Mouse (Mus musculus): ENCODE data around the gene Slc25a4. TPM values are rescaled to one million over a fixed set of nuclear protein-coding genes. Genes with fewer than 3 reads are reported as not detected.

The Slc25a4 gene
- total and polyA plus RNA-seq, 3 experiments, result 50.4 to 177 (median 81.6) TPM

GRCm38 (mm10) chr8:46225501-46225900 lies 14.4 kb upstream of the Slc25a4 start:
- TF ChIP-seq GATA2 (IDR thresholded peaks at IDR 0.05; ENCODE audit: borderline replicate concordance, low read depth, low read length) (no peak), GATA1 (IDR thresholded peaks at IDR 0.05; ENCODE audit: borderline replicate concordance, low read length) (no peak), POLR2AphosphoS5 (IDR thresholded peaks at IDR 0.05; ENCODE audit: insufficient replicate concordance, low read depth, low read length) (no peak), TAL1 (conservative IDR thresholded peaks at IDR 0.05; ENCODE audit: low read depth, low read length) (no peak), CTCF (IDR thresholded peaks at IDR 0.05; ENCODE audit: low read depth, low read length) (no peak)
- Histone ChIP-seq H3K4me1 (ENCODE audit: insufficient read depth, low read depth, low read length) (no peaks in the 10 kb centered on the region), H3K9me3 (replicated peaks) (no peaks in the 10 kb centered on the region), H3K36me3 (replicated peaks) (no peaks in the 10 kb centered on the region), H3K27me3 (ENCODE audit: insufficient read depth, low read length) (peaks cover 7% of the 10 kb centered on the region), H3K4me3 (ENCODE audit: low read depth, low read length) (no peak overlapping the region)
- ATAC-seq (ENCODE audit: extremely low read depth, insufficient number of reproducible peaks, low FRiP score, poor library complexity, severe bottlenecking), result no peak
- no peak for DNase-seq (ENCODE audit: low spot score)

GRCm38 (mm10) chr8:46220566-46220965 lies 9.5 kb upstream of the Slc25a4 start:
- peaks cover 5% of the 10 kb centered on the region for H3K4me1 ChIP-seq (ENCODE audit: insufficient read depth, low read depth, low read length)
- ATAC-seq (ENCODE audit: extremely low read depth, insufficient number of reproducible peaks, low FRiP score, poor library complexity, severe bottlenecking) (no peak), DNase-seq (ENCODE audit: low spot score) (no peak)
- H3K36me3 ChIP-seq (replicated peaks), result no peaks in the 10 kb centered on the region
- H3K27me3 ChIP-seq (ENCODE audit: insufficient read depth, low read length), result peaks cover 27% of the 10 kb centered on the region
- no peak for TF ChIP-seq GATA2 (IDR thresholded peaks at IDR 0.05; ENCODE audit: borderline replicate concordance, low read depth, low read length)
- TF ChIP-seq GATA1 (IDR thresholded peaks at IDR 0.05; ENCODE audit: borderline replicate concordance, low read length), result no peak
- TF ChIP-seq TAL1 (conservative IDR thresholded peaks at IDR 0.05; ENCODE audit: low read depth, low read length), result no peak
- TF ChIP-seq POLR2AphosphoS5 (IDR thresholded peaks at IDR 0.05; ENCODE audit: insufficient replicate concordance, low read depth, low read length), result no peak
- TF ChIP-seq CTCF (IDR thresholded peaks at IDR 0.05; ENCODE audit: low read depth, low read length), result no peak
- no peak overlapping the region for H3K4me3 ChIP-seq (ENCODE audit: low read depth, low read length)
- H3K9me3 ChIP-seq (replicated peaks), result no peaks in the 10 kb centered on the region

GRCm38 (mm10) chr8:46216838-46217237 lies 5.8 kb upstream of the Slc25a4 start:
- H3K36me3 ChIP-seq (replicated peaks), result no peaks in the 10 kb centered on the region
- no peak for TF ChIP-seq GATA1 (IDR thresholded peaks at IDR 0.05; ENCODE audit: borderline replicate concordance, low read length)
- TF ChIP-seq TAL1 (conservative IDR thresholded peaks at IDR 0.05; ENCODE audit: low read depth, low read length), result no peak
- no peak for TF ChIP-seq GATA2 (IDR thresholded peaks at IDR 0.05; ENCODE audit: borderline replicate concordance, low read depth, low read length)
- no peak for TF ChIP-seq CTCF (IDR thresholded peaks at IDR 0.05; ENCODE audit: low read depth, low read length)
- TF ChIP-seq POLR2AphosphoS5 (IDR thresholded peaks at IDR 0.05; ENCODE audit: insufficient replicate concordance, low read depth, low read length), result no peak
- peaks cover 24% of the 10 kb centered on the region for H3K27me3 ChIP-seq (ENCODE audit: insufficient read depth, low read length)
- peaks cover 11% of the 10 kb centered on the region for H3K4me1 ChIP-seq (ENCODE audit: insufficient read depth, low read depth, low read length)
- no peaks in the 10 kb centered on the region for H3K9me3 ChIP-seq (replicated peaks)
- ATAC-seq (ENCODE audit: extremely low read depth, insufficient number of reproducible peaks, low FRiP score, poor library complexity, severe bottlenecking), result no peak
- peak overlapping the region; percentile 56; the same call in 1 of the 2 replicates for H3K4me3 ChIP-seq (ENCODE audit: low read depth, low read length)
- DNase-seq (ENCODE audit: low spot score), result peak; percentile 10

GRCm38 (mm10) chr8:46213971-46214480 lies 2.9 kb upstream of the Slc25a4 start:
- H3K4me1 ChIP-seq (ENCODE audit: insufficient read depth, low read depth, low read length), result peaks cover 34% of the 10 kb centered on the region
- H3K4me3 ChIP-seq (ENCODE audit: low read depth, low read length), result no peak overlapping the region
- DNase-seq (ENCODE audit: low spot score) (no peak), ATAC-seq (ENCODE audit: extremely low read depth, insufficient number of reproducible peaks, low FRiP score, poor library complexity, severe bottlenecking) (no peak)
- no peak for TF ChIP-seq CTCF (IDR thresholded peaks at IDR 0.05; ENCODE audit: low read depth, low read length)
- TF ChIP-seq GATA1 (IDR thresholded peaks at IDR 0.05; ENCODE audit: borderline replicate concordance, low read length), result no peak
- no peak for TF ChIP-seq POLR2AphosphoS5 (IDR thresholded peaks at IDR 0.05; ENCODE audit: insufficient replicate concordance, low read depth, low read length)
- TF ChIP-seq GATA2 (IDR thresholded peaks at IDR 0.05; ENCODE audit: borderline replicate concordance, low read depth, low read length), result no peak
- TF ChIP-seq TAL1 (conservative IDR thresholded peaks at IDR 0.05; ENCODE audit: low read depth, low read length), result no peak
- peaks cover 14% of the 10 kb centered on the region for H3K27me3 ChIP-seq (ENCODE audit: insufficient read depth, low read length)
- peaks cover 11% of the 10 kb centered on the region for H3K36me3 ChIP-seq (replicated peaks)
- H3K9me3 ChIP-seq (replicated peaks), result no peaks in the 10 kb centered on the region

GRCm38 (mm10) chr8:46212194-46212593 lies 1.1 kb upstream of the Slc25a4 start:
- Histone ChIP-seq H3K4me3 (ENCODE audit: low read depth, low read length) (no peak overlapping the region), H3K4me1 (ENCODE audit: insufficient read depth, low read depth, low read length) (peaks cover 44% of the 10 kb centered on the region), H3K9me3 (replicated peaks) (no peaks in the 10 kb centered on the region), H3K27me3 (ENCODE audit: insufficient read depth, low read length) (peaks cover 5% of the 10 kb centered on the region; the same call in 1 of the 2 replicates), H3K36me3 (replicated peaks) (peaks cover 28% of the 10 kb centered on the region)
- DNase-seq (ENCODE audit: low spot score) (no peak), ATAC-seq (ENCODE audit: extremely low read depth, insufficient number of reproducible peaks, low FRiP score, poor library complexity, severe bottlenecking) (no peak)
- TF ChIP-seq GATA2 (IDR thresholded peaks at IDR 0.05; ENCODE audit: borderline replicate concordance, low read depth, low read length), result no peak
- no peak for TF ChIP-seq GATA1 (IDR thresholded peaks at IDR 0.05; ENCODE audit: borderline replicate concordance, low read length)
- no peak for TF ChIP-seq CTCF (IDR thresholded peaks at IDR 0.05; ENCODE audit: low read depth, low read length)
- no peak for TF ChIP-seq POLR2AphosphoS5 (IDR thresholded peaks at IDR 0.05; ENCODE audit: insufficient replicate concordance, low read depth, low read length)
- no peak for TF ChIP-seq TAL1 (conservative IDR thresholded peaks at IDR 0.05; ENCODE audit: low read depth, low read length)

GRCm38 (mm10) chr8:46211611-46212071 lies 557 bp upstream of the Slc25a4 start:
- peaks cover 34% of the 10 kb centered on the region for H3K36me3 ChIP-seq (replicated peaks)
- no peaks in the 10 kb centered on the region for H3K9me3 ChIP-seq (replicated peaks)
- DNase-seq (ENCODE audit: low spot score), result peak; percentile 7
- H3K27me3 ChIP-seq (ENCODE audit: insufficient read depth, low read length), result no peaks in the 10 kb centered on the region; the same call in 1 of the 2 replicates
- peaks cover 42% of the 10 kb centered on the region for H3K4me1 ChIP-seq (ENCODE audit: insufficient read depth, low read depth, low read length)
- ATAC-seq (ENCODE audit: extremely low read depth, insufficient number of reproducible peaks, low FRiP score, poor library complexity, severe bottlenecking), result no peak
- no peak for TF ChIP-seq TAL1 (conservative IDR thresholded peaks at IDR 0.05; ENCODE audit: low read depth, low read length)
- TF ChIP-seq POLR2AphosphoS5 (IDR thresholded peaks at IDR 0.05; ENCODE audit: insufficient replicate concordance, low read depth, low read length), result no peak
- no peak for TF ChIP-seq GATA1 (IDR thresholded peaks at IDR 0.05; ENCODE audit: borderline replicate concordance, low read length)
- no peak for TF ChIP-seq CTCF (IDR thresholded peaks at IDR 0.05; ENCODE audit: low read depth, low read length)
- TF ChIP-seq GATA2 (IDR thresholded peaks at IDR 0.05; ENCODE audit: borderline replicate concordance, low read depth, low read length), result no peak
- peak overlapping the region; percentile 80; the same call in 1 of the 2 replicates for H3K4me3 ChIP-seq (ENCODE audit: low read depth, low read length)
